Mouse (Mus musculus) midbrain, embryonic 10.5 days (tissue): Measurements from ENCODE around the gene Gm20605. TPM values are rescaled to one million over a fixed set of nuclear protein-coding genes. Genes with fewer than 3 reads are reported as not detected.

Experiments
- DNase-seq: peaks from one replicate; pipeline ENCODE4 v3.0.0-alpha.2; 2017; ENCODE audit warnings: low spot score
- H3K27ac ChIP-seq: fragments of 300-500 bp; sonication (generic); replicated peaks from 2 replicates; pipeline ENCODE4 v1.5.1; 2016; ENCODE audit warnings: mild to moderate bottlenecking
- H3K27me3 ChIP-seq: fragments of 300-500 bp; sonication (generic); 2 replicates; pipeline ENCODE4 v1.6.1; 2016; ENCODE audit warnings: low read depth, mild to moderate bottlenecking; ENCODE audit not compliant: poor library complexity, severe bottlenecking
- H3K36me3 ChIP-seq: fragments of 300-500 bp; sonication (generic); 2 replicates; pipeline ENCODE4 v1.6.1; 2016; ENCODE audit warnings: mild to moderate bottlenecking, moderate library complexity
- H3K4me1 ChIP-seq: fragments of 300-500 bp; sonication (generic); 2 replicates; pipeline ENCODE4 v1.6.1; 2016
- H3K4me3 ChIP-seq: fragments of 300-500 bp; sonication (generic); 2 replicates; pipeline ENCODE4 v1.5.1; 2016; ENCODE audit warnings: mild to moderate bottlenecking, moderate library complexity
- H3K9me3 ChIP-seq: fragments of 300-500 bp; sonication (generic); replicated peaks from 2 replicates; pipeline ENCODE4 v1.6.1; 2016; ENCODE audit warnings: mild to moderate bottlenecking
- WGBS: fragments of 180-500 bp; shearing (Covaris S2); methylation state at CpG from one replicate; pipeline ENCODE4 v1.1.7; 2016; 5-methylcytosine and 5-hydroxymethylcytosine counted together
- polyA plus RNA-seq: library from polyadenylated mRNA; unstranded; fragments of >200 nt; fragmentation: Nextera tagmentation; extraction: Ambion mirVana; gene quantifications from 2 replicates; pipeline ENCODE4 v1.2.1, GENCODE M21; 2016

The Gm20605 gene
- 14.0 and 15.4 TPM in 2 replicates for polyA plus RNA-seq

GRCm38 (mm10) chr5:137628498-137629305 lies at the start of gene Gm20605, which contains the start of the genes Fbxo24 and Lrch4:
Gene Gm20605 (plus strand): TSS chr5:137629175.
Gene Fbxo24 (minus strand): TSS chr5:137629002.
Gene Lrch4 (plus strand): TSS chr5:137629121.
- Histone ChIP-seq H3K4me1 (peaks cover 66% of the 10 kb centered on the region), H3K36me3 (peaks cover 21% of the 10 kb centered on the region), H3K27me3 (no peaks in the 10 kb centered on the region), H3K4me3 (peak within 1 kb of the TSS; percentile 94), H3K27ac (peak within 1 kb of the TSS; percentile 96), H3K9me3 (no peaks in the 10 kb centered on the region)
- under 1% methylated on average over 46 of the region's 46 CpGs for WGBS
- DNase-seq, result peak; percentile 99

- no peaks in the 10 kb centered on the region for H3K36me3 ChIP-seq
- H3K9me3 ChIP-seq, result no peaks in the 10 kb centered on the region
- no peak overlapping the region for H3K4me3 ChIP-seq
- peaks cover 42% of the 10 kb centered on the region for H3K27me3 ChIP-seq
- no peak for DNase-seq
- peaks cover 19% of the 10 kb centered on the region for H3K4me1 ChIP-seq
- no peak overlapping the region for H3K27ac ChIP-seq
- 81% methylated on average over 6 of the region's 6 CpGs for WGBS
These were observed 48.7 kb upstream of the Gm20605 start for GRCm38 (mm10) chr5:137580246-137580645.

- Histone ChIP-seq H3K27ac (no peak overlapping the region), H3K36me3 (no peaks in the 10 kb centered on the region), H3K9me3 (no peaks in the 10 kb centered on the region; the same call in 1 of the 2 replicates), H3K27me3 (peaks cover 37% of the 10 kb centered on the region), H3K4me1 (peaks cover 19% of the 10 kb centered on the region), H3K4me3 (no peak overlapping the region)
- DNase-seq, result no peak
- WGBS, result 45% methylated on average over 8 of the region's 8 CpGs
These were observed 46.3 kb upstream of the Gm20605 start for GRCm38 (mm10) chr5:137582702-137583101.

- WGBS, result 16% methylated on average over 27 of the region's 27 CpGs
- Histone ChIP-seq H3K27ac (peak overlapping the region; percentile 61), H3K27me3 (peaks cover 35% of the 10 kb centered on the region), H3K9me3 (no peaks in the 10 kb centered on the region; the same call in 1 of the 2 replicates), H3K4me3 (peak overlapping the region; percentile 51), H3K36me3 (no peaks in the 10 kb centered on the region), H3K4me1 (peaks cover 19% of the 10 kb centered on the region)
- DNase-seq, result peak; percentile 69
These were observed 45.3 kb upstream of the Gm20605 start for GRCm38 (mm10) chr5:137583670-137584169.

GRCm38 (mm10) chr5:137584976-137585375 lies 44.0 kb upstream of the Gm20605 start:
- H3K4me1 ChIP-seq, result peaks cover 19% of the 10 kb centered on the region
- no peaks in the 10 kb centered on the region for H3K36me3 ChIP-seq
- DNase-seq, result peak; percentile 47
- H3K9me3 ChIP-seq, result no peaks in the 10 kb centered on the region; the same call in 1 of the 2 replicates
- peaks cover 35% of the 10 kb centered on the region for H3K27me3 ChIP-seq
- H3K4me3 ChIP-seq, result no peak overlapping the region
- WGBS, result 39% methylated on average over 8 of the region's 8 CpGs
- H3K27ac ChIP-seq, result no peak overlapping the region

GRCm38 (mm10) chr5:137590507-137590906 lies 38.5 kb upstream of the Gm20605 start:
- no peak for DNase-seq
- Histone ChIP-seq H3K27ac (no peak overlapping the region), H3K27me3 (no peaks in the 10 kb centered on the region), H3K9me3 (no peaks in the 10 kb centered on the region; the same call in 1 of the 2 replicates), H3K36me3 (no peaks in the 10 kb centered on the region), H3K4me3 (no peak overlapping the region), H3K4me1 (no peaks in the 10 kb centered on the region; the same call in 1 of the 2 replicates)
- WGBS, result 83% methylated on average over 5 of the region's 5 CpGs

GRCm38 (mm10) chr5:137595921-137596320 lies 33.1 kb upstream of the Gm20605 start:
- no peaks in the 10 kb centered on the region for H3K27me3 ChIP-seq
- H3K27ac ChIP-seq, result no peak overlapping the region
- H3K4me1 ChIP-seq, result peaks cover 22% of the 10 kb centered on the region
- WGBS, result 80% methylated on average over 7 of the region's 7 CpGs
- no peak overlapping the region for H3K4me3 ChIP-seq
- no peak for DNase-seq
- peaks cover 18% of the 10 kb centered on the region for H3K36me3 ChIP-seq
- H3K9me3 ChIP-seq, result no peaks in the 10 kb centered on the region; the same call in 1 of the 2 replicates

GRCm38 (mm10) chr5:137596601-137597261 lies 32.2 kb upstream of the Gm20605 start:
- H3K9me3 ChIP-seq, result no peaks in the 10 kb centered on the region; the same call in 1 of the 2 replicates
- peaks cover 18% of the 10 kb centered on the region for H3K36me3 ChIP-seq
- WGBS, result 26% methylated on average over 29 of the region's 30 CpGs
- peaks cover 26% of the 10 kb centered on the region for H3K4me1 ChIP-seq
- DNase-seq, result no peak
- peak overlapping the region; percentile 44 for H3K4me3 ChIP-seq
- peak overlapping the region; percentile 72 for H3K27ac ChIP-seq
- no peaks in the 10 kb centered on the region for H3K27me3 ChIP-seq

- Histone ChIP-seq H3K36me3 (peaks cover 18% of the 10 kb centered on the region), H3K4me1 (peaks cover 35% of the 10 kb centered on the region), H3K27ac (no peak overlapping the region), H3K9me3 (no peaks in the 10 kb centered on the region; the same call in 1 of the 2 replicates), H3K27me3 (no peaks in the 10 kb centered on the region), H3K4me3 (no peak overlapping the region)
- WGBS, result 96% methylated on average over 6 of the region's 6 CpGs
- DNase-seq, result no peak
These were observed 31.4 kb upstream of the Gm20605 start for GRCm38 (mm10) chr5:137597625-137598024.

- Histone ChIP-seq H3K4me3 (no peak overlapping the region), H3K27me3 (no peaks in the 10 kb centered on the region), H3K9me3 (no peaks in the 10 kb centered on the region; the same call in 1 of the 2 replicates), H3K4me1 (peaks cover 41% of the 10 kb centered on the region), H3K36me3 (peaks cover 18% of the 10 kb centered on the region), H3K27ac (no peak overlapping the region)
- no peak for DNase-seq
- WGBS, result 86% methylated on average over 2 of the region's 2 CpGs
These were observed 30.7 kb upstream of the Gm20605 start for GRCm38 (mm10) chr5:137598100-137598826.

GRCm38 (mm10) chr5:137599600-137599999 lies 29.4 kb upstream of the Gm20605 start:
- Histone ChIP-seq H3K9me3 (no peaks in the 10 kb centered on the region; the same call in 1 of the 2 replicates), H3K36me3 (peaks cover 18% of the 10 kb centered on the region), H3K27ac (peak overlapping the region; percentile 97), H3K4me3 (peak overlapping the region; percentile 67), H3K4me1 (peaks cover 49% of the 10 kb centered on the region), H3K27me3 (no peaks in the 10 kb centered on the region)
- 70% methylated on average over 9 of the region's 9 CpGs for WGBS
- no peak for DNase-seq

GRCm38 (mm10) chr5:137600281-137600618 lies 28.7 kb upstream of the Gm20605 start:
- H3K36me3 ChIP-seq, result peaks cover 18% of the 10 kb centered on the region
- peak overlapping the region; percentile 67 for H3K4me3 ChIP-seq
- peaks cover 50% of the 10 kb centered on the region for H3K4me1 ChIP-seq
- no peaks in the 10 kb centered on the region for H3K27me3 ChIP-seq
- H3K27ac ChIP-seq, result peak overlapping the region; percentile 97
- no peaks in the 10 kb centered on the region; the same call in 1 of the 2 replicates for H3K9me3 ChIP-seq
- DNase-seq, result no peak
- WGBS, result 2% methylated on average over 19 of the region's 19 CpGs
